Mouse (Mus musculus) WW6 (cell line): ENCODE measurements around the gene Secisbp2.
A peak's percentile ranks its signal among the peaks of the same experiment; 100 is the strongest.

Source experiments
- DNase-seq: peaks from one replicate; pipeline ENCODE4 v3.0.0-alpha.2; 2013; ENCODE audit warnings: low read depth, low spot score

Secisbp2 gene

GRCm38 (mm10) chr13:51685290-51685966 is 33.9 kb downstream of the Secisbp2 start:
- DNase-seq, result no peak

- DNase-seq, result no peak
Observed at GRCm38 (mm10) chr13:51686966-51687365, 35.5 kb downstream of the Secisbp2 start.

GRCm38 (mm10) chr13:51688688-51689087 is 37.2 kb downstream of the Secisbp2 start:
- DNase-seq, result no peak

- DNase-seq, result no peak
Observed at GRCm38 (mm10) chr13:51696481-51696880, 45.0 kb downstream of the Secisbp2 start.

GRCm38 (mm10) chr13:51697455-51697854 is 46.0 kb downstream of the Secisbp2 start:
- no peak for DNase-seq

- DNase-seq, result no peak
Observed at GRCm38 (mm10) chr13:51697897-51698296, 46.4 kb downstream of the Secisbp2 start.

- no peak for DNase-seq
Observed at GRCm38 (mm10) chr13:51698318-51698717, 46.8 kb downstream of the Secisbp2 start.

GRCm38 (mm10) chr13:51703893-51704292 is 52.4 kb downstream of the Secisbp2 start:
- DNase-seq, result no peak

- no peak for DNase-seq
Observed at GRCm38 (mm10) chr13:51705882-51706854, 54.7 kb downstream of the Secisbp2 start.

GRCm38 (mm10) chr13:51710738-51711137 is 59.2 kb downstream of the Secisbp2 start:
- DNase-seq, result no peak

GRCm38 (mm10) chr13:51712022-51712421 is 60.5 kb downstream of the Secisbp2 start:
- no peak for DNase-seq

GRCm38 (mm10) chr13:51716350-51717263 is 65.1 kb downstream of the Secisbp2 start:
- no peak for DNase-seq

GRCm38 (mm10) chr13:51719256-51719655 is 67.8 kb downstream of the Secisbp2 start:
- DNase-seq, result no peak

- DNase-seq, result no peak
Observed at GRCm38 (mm10) chr13:51720556-51720955, 69.1 kb downstream of the Secisbp2 start.

- DNase-seq, result no peak
Observed at GRCm38 (mm10) chr13:51723114-51723513, 71.6 kb downstream of the Secisbp2 start.

GRCm38 (mm10) chr13:51724566-51724965 is 73.1 kb downstream of the Secisbp2 start:
- DNase-seq, result no peak

GRCm38 (mm10) chr13:51725446-51725845 is 73.9 kb downstream of the Secisbp2 start:
- no peak for DNase-seq

GRCm38 (mm10) chr13:51725926-51726574 is 74.6 kb downstream of the Secisbp2 start:
- no peak for DNase-seq

- DNase-seq, result no peak
Observed at GRCm38 (mm10) chr13:51727364-51727763, 75.9 kb downstream of the Secisbp2 start.

GRCm38 (mm10) chr13:51729887-51730361 is 78.4 kb downstream of the Secisbp2 start:
- DNase-seq, result peak; percentile 38

- DNase-seq, result no peak
Observed at GRCm38 (mm10) chr13:51731474-51731873, 80.0 kb downstream of the Secisbp2 start.
